Mouse (Mus musculus) hindbrain, embryonic 11.5 days (tissue): ENCODE measurements around the gene Hck. TPM values are rescaled to one million over a fixed set of nuclear protein-coding genes. Genes with fewer than 3 reads are reported as not detected.

Source experiments
- ATAC-seq: fragments of 200-750 bp; cut with Nextera tagmentation; 2 replicates; pipeline ENCODE4 v1.8.0; 2017; ENCODE audit warnings: mild to moderate bottlenecking, moderate TSS enrichment, moderate library complexity; ENCODE audit not compliant: low FRiP score
- DNase-seq: peaks from one replicate; pipeline ENCODE4 v3.0.0-alpha.2; 2015; ENCODE audit warnings: low spot score
- H3K27ac ChIP-seq: fragments of 300-500 bp; sonication (generic); 2 replicates; pipeline ENCODE4 v1.5.1; 2014; ENCODE audit warnings: mild to moderate bottlenecking, low read depth, low read length
- H3K27me3 ChIP-seq: fragments of 300-500 bp; sonication (generic); 2 replicates; pipeline ENCODE4 v1.6.1; 2014; ENCODE audit warnings: mild to moderate bottlenecking, low read length, moderate library complexity, mixed read lengths; ENCODE audit not compliant: control insufficient read depth, insufficient read depth
- H3K36me3 ChIP-seq: fragments of 300-500 bp; sonication (generic); 2 replicates; pipeline ENCODE4 v1.6.1; 2014; ENCODE audit warnings: mild to moderate bottlenecking, low read length, moderate library complexity, mixed read lengths; ENCODE audit not compliant: control insufficient read depth, insufficient read depth
- H3K4me1 ChIP-seq: fragments of 300-500 bp; sonication (generic); replicated peaks from 2 replicates; pipeline ENCODE4 v1.6.1; 2014; ENCODE audit warnings: low read length, mixed read lengths; ENCODE audit not compliant: control insufficient read depth, insufficient read depth
- H3K4me2 ChIP-seq: fragments of 300-500 bp; sonication (generic); replicated peaks from 2 replicates; pipeline ENCODE4 v1.6.1; 2014; ENCODE audit warnings: mild to moderate bottlenecking, low read depth, low read length
- H3K4me3 ChIP-seq: fragments of 300-500 bp; sonication (generic); 2 replicates; pipeline ENCODE4 v1.5.1; 2014; ENCODE audit warnings: low read depth, low read length
- H3K9ac ChIP-seq: fragments of 300-500 bp; sonication (generic); 2 replicates; pipeline ENCODE4 v1.6.1; 2014; ENCODE audit warnings: low read depth, low read length
- H3K9me3 ChIP-seq: fragments of 300-500 bp; sonication (generic); 2 replicates; pipeline ENCODE4 v1.6.1; 2016; ENCODE audit warnings: low read length; ENCODE audit not compliant: control insufficient read depth
- WGBS: fragments of 180-500 bp; shearing (Covaris S2); extraction: QIAGEN DNeasy Blood & Tissue Kit; methylation state at CpG from one replicate; pipeline ENCODE4 v1.1.7; 2014; 5-methylcytosine and 5-hydroxymethylcytosine counted together
- polyA plus RNA-seq: library from polyadenylated mRNA; unstranded; fragments of >200 nt; fragmentation: Nextera tagmentation; extraction: Ambion mirVana; gene quantifications from 2 replicates; pipeline ENCODE4 v1.2.1, GENCODE M21; 2014

Gene Hck
- polyA plus RNA-seq, 1 experiment from 2014 or later: 2.4 TPM

- Histone ChIP-seq H3K4me2 (no peak overlapping the region), H3K27ac (no peak overlapping the region), H3K36me3 (no peaks in the 10 kb centered on the region), H3K4me3 (no peak overlapping the region), H3K4me1 (peaks cover 4% of the 10 kb centered on the region; the same call in 1 of the 2 replicates), H3K9ac (no peak overlapping the region), H3K27me3 (no peaks in the 10 kb centered on the region), H3K9me3 (no peaks in the 10 kb centered on the region)
- 75% methylated on average over 4 of the region's 4 CpGs for WGBS
- DNase-seq: no peak
- no peak for ATAC-seq
These were observed 27.9 kb downstream of the Hck start for GRCm38 (mm10) chr2:153136211-153136610.

- DNase-seq (no peak), ATAC-seq (no peak)
- no peak overlapping the region for H3K4me3 ChIP-seq
- H3K9ac ChIP-seq: no peak overlapping the region
- H3K36me3 ChIP-seq: no peaks in the 10 kb centered on the region
- 82% methylated on average over 7 of the region's 7 CpGs for WGBS
- no peak overlapping the region for H3K27ac ChIP-seq
- no peak overlapping the region for H3K4me2 ChIP-seq
- H3K27me3 ChIP-seq: no peaks in the 10 kb centered on the region
- H3K4me1 ChIP-seq: peaks cover 4% of the 10 kb centered on the region; the same call in 1 of the 2 replicates
- no peaks in the 10 kb centered on the region for H3K9me3 ChIP-seq
These were observed 30.9 kb downstream of the Hck start for GRCm38 (mm10) chr2:153139158-153139557.

GRCm38 (mm10) chr2:153139996-153140613 lies 31.8 kb downstream of the Hck start:
- no peak overlapping the region for H3K27ac ChIP-seq
- 8% methylated on average over 9 of the region's 9 CpGs for WGBS
- H3K4me1 ChIP-seq: peaks cover 4% of the 10 kb centered on the region; the same call in 1 of the 2 replicates
- peak; percentile 11 for DNase-seq
- no peaks in the 10 kb centered on the region for H3K27me3 ChIP-seq
- no peaks in the 10 kb centered on the region for H3K9me3 ChIP-seq
- H3K4me3 ChIP-seq: no peak overlapping the region
- H3K4me2 ChIP-seq: no peak overlapping the region
- H3K36me3 ChIP-seq: no peaks in the 10 kb centered on the region
- no peak for ATAC-seq
- no peak overlapping the region for H3K9ac ChIP-seq

GRCm38 (mm10) chr2:153142620-153143199 lies 34.4 kb downstream of the Hck start:
- peak; percentile 79 for DNase-seq
- 33% methylated on average over 10 of the region's 10 CpGs for WGBS

GRCm38 (mm10) chr2:153145346-153145745 lies 37.1 kb downstream of the Hck start:
- H3K27me3 ChIP-seq: no peaks in the 10 kb centered on the region
- H3K4me2 ChIP-seq: no peak overlapping the region
- no peaks in the 10 kb centered on the region for H3K9me3 ChIP-seq
- no peak overlapping the region for H3K4me3 ChIP-seq
- ATAC-seq (no peak), DNase-seq (no peak)
- H3K9ac ChIP-seq: no peak overlapping the region
- 71% methylated on average over 5 of the region's 5 CpGs for WGBS
- no peak overlapping the region for H3K27ac ChIP-seq
- 0 out of 2 replicates have a peak, but pooled peaks cover under 1% of the 10 kb centered on the region for H3K4me1 ChIP-seq
- no peaks in the 10 kb centered on the region for H3K36me3 ChIP-seq

More at GRCm38 (mm10) chr2:153142620-153143199, 34.4 kb downstream of the Hck start:
- Histone ChIP-seq H3K36me3 (no peaks in the 10 kb centered on the region), H3K9ac (no peak overlapping the region), H3K4me3 (no peak overlapping the region), H3K4me2 (no peak overlapping the region), H3K27ac (no peak overlapping the region), H3K27me3 (no peaks in the 10 kb centered on the region), H3K9me3 (no peaks in the 10 kb centered on the region), H3K4me1 (peaks cover 4% of the 10 kb centered on the region; the same call in 1 of the 2 replicates)
- no peak for ATAC-seq

- ATAC-seq: no peak
These were observed 39.0 kb downstream of the Hck start for GRCm38 (mm10) chr2:153147236-153147635.

GRCm38 (mm10) chr2:153147715-153148114 lies 39.4 kb downstream of the Hck start:
- Histone ChIP-seq H3K4me1 (no peaks in the 10 kb centered on the region), H3K4me2 (no peak overlapping the region), H3K9me3 (no peaks in the 10 kb centered on the region), H3K36me3 (no peaks in the 10 kb centered on the region), H3K27ac (no peak overlapping the region), H3K4me3 (no peak overlapping the region), H3K27me3 (no peaks in the 10 kb centered on the region), H3K9ac (no peak overlapping the region)
- WGBS: 22% methylated on average over 3 of the region's 3 CpGs
- ATAC-seq (no peak), DNase-seq (peak; percentile 79)

More at GRCm38 (mm10) chr2:153147236-153147635, 39.0 kb downstream of the Hck start:
- Histone ChIP-seq H3K9ac (no peak overlapping the region), H3K27me3 (no peaks in the 10 kb centered on the region), H3K4me3 (no peak overlapping the region), H3K36me3 (no peaks in the 10 kb centered on the region), H3K9me3 (no peaks in the 10 kb centered on the region), H3K4me1 (no peaks in the 10 kb centered on the region), H3K27ac (no peak overlapping the region), H3K4me2 (no peak overlapping the region)
- no peak for DNase-seq
- WGBS: 90% methylated on average over 3 of the region's 3 CpGs

- ATAC-seq: no peak
- no peak overlapping the region for H3K4me3 ChIP-seq
- no peaks in the 10 kb centered on the region for H3K36me3 ChIP-seq
- H3K27ac ChIP-seq: no peak overlapping the region
- no peaks in the 10 kb centered on the region for H3K4me1 ChIP-seq
- no peak for DNase-seq
- 80% methylated on average over 3 of the region's 3 CpGs for WGBS
- no peaks in the 10 kb centered on the region for H3K27me3 ChIP-seq
- no peaks in the 10 kb centered on the region for H3K9me3 ChIP-seq
- H3K9ac ChIP-seq: no peak overlapping the region
- H3K4me2 ChIP-seq: no peak overlapping the region
These were observed 41.5 kb downstream of the Hck start for GRCm38 (mm10) chr2:153149742-153150141.

GRCm38 (mm10) chr2:153151026-153151425 lies 42.8 kb downstream of the Hck start:
- no peak for DNase-seq
- ATAC-seq: no peak
- WGBS: 78% methylated on average over 7 of the region's 7 CpGs

More at GRCm38 (mm10) chr2:153151026-153151425, 42.8 kb downstream of the Hck start:
- Histone ChIP-seq H3K9ac (no peak overlapping the region), H3K4me1 (no peaks in the 10 kb centered on the region), H3K4me3 (no peak overlapping the region), H3K27me3 (no peaks in the 10 kb centered on the region), H3K27ac (no peak overlapping the region), H3K9me3 (no peaks in the 10 kb centered on the region), H3K36me3 (no peaks in the 10 kb centered on the region), H3K4me2 (no peak overlapping the region)
